Mouse (Mus musculus): ENCODE measurements at regions not wholly inside any gene's neighbourhood (a gene's known extent, or its start where the extent isn't known, plus 50 kb on each side); places are given as distances from the start of the nearest gene placed in this dataset.
A peak's percentile ranks its signal among the peaks of the same experiment; 100 is the strongest.

GRCm38 (mm10) chr9:47265946-47266490, 264.0 kb upstream of the Cadm1 start:
- DNase-seq (ENCODE audit: low spot score in 2 of 2), result peak; percentile 11 to 14

- DNase-seq (ENCODE audit: low spot score in 2 of 2), result no peak
These were observed 253.5 kb upstream of the Cadm1 start for GRCm38 (mm10) chr9:47276303-47277005.

- no peak for DNase-seq (ENCODE audit: low spot score in 2 of 2)
These were observed 250.6 kb upstream of the Cadm1 start for GRCm38 (mm10) chr9:47279410-47279809.

GRCm38 (mm10) chr9:47280146-47280545, 249.8 kb upstream of the Cadm1 start:
- no peak for DNase-seq (ENCODE audit: low spot score in 2 of 2)

GRCm38 (mm10) chr9:47280598-47280997, 249.4 kb upstream of the Cadm1 start:
- DNase-seq (ENCODE audit: low spot score in 2 of 2), result no peak

GRCm38 (mm10) chr9:47283746-47284455, 246.1 kb upstream of the Cadm1 start:
- no peak for DNase-seq (ENCODE audit: low spot score in 2 of 2)

GRCm38 (mm10) chr9:47286930-47287722, 242.8 kb upstream of the Cadm1 start:
- DNase-seq (ENCODE audit: low spot score in 2 of 2), result no peak

- DNase-seq (ENCODE audit: low spot score in 2 of 2), result no peak
These were observed 241.3 kb upstream of the Cadm1 start for GRCm38 (mm10) chr9:47288587-47289199.

GRCm38 (mm10) chr9:47300633-47301032, 229.3 kb upstream of the Cadm1 start:
- DNase-seq (ENCODE audit: low spot score in 2 of 2), result no peak

- no peak for DNase-seq (ENCODE audit: low spot score in 2 of 2)
These were observed 222.7 kb upstream of the Cadm1 start for GRCm38 (mm10) chr9:47307125-47307751.

GRCm38 (mm10) chr9:47307752-47308500, 222.0 kb upstream of the Cadm1 start:
- DNase-seq (ENCODE audit: low spot score in 2 of 2), result no peak

- DNase-seq (ENCODE audit: low spot score in 2 of 2), result no peak
These were observed 216.5 kb upstream of the Cadm1 start for GRCm38 (mm10) chr9:47313433-47313832.

GRCm38 (mm10) chr9:47314236-47314635, 215.7 kb upstream of the Cadm1 start:
- DNase-seq (ENCODE audit: low spot score in 2 of 2), result no peak

GRCm38 (mm10) chr9:47320345-47320744, 209.6 kb upstream of the Cadm1 start:
- DNase-seq (ENCODE audit: low spot score in 2 of 2), result no peak

- DNase-seq (ENCODE audit: low spot score in 2 of 2), result no peak
These were observed 208.7 kb upstream of the Cadm1 start for GRCm38 (mm10) chr9:47321106-47321789.

GRCm38 (mm10) chr9:47322293-47322692, 207.7 kb upstream of the Cadm1 start:
- DNase-seq (ENCODE audit: low spot score in 2 of 2), result no peak

GRCm38 (mm10) chr9:47323051-47323450, 206.9 kb upstream of the Cadm1 start:
- DNase-seq (ENCODE audit: low spot score in 2 of 2), result no peak

GRCm38 (mm10) chr9:47327575-47327974, 202.4 kb upstream of the Cadm1 start:
- no peak for DNase-seq (ENCODE audit: low spot score in 2 of 2)

GRCm38 (mm10) chr9:47332929-47333328, 197.0 kb upstream of the Cadm1 start:
- no peak for DNase-seq (ENCODE audit: low spot score in 2 of 2)

- DNase-seq (ENCODE audit: low spot score in 2 of 2), result no peak
These were observed 191.8 kb upstream of the Cadm1 start for GRCm38 (mm10) chr9:47338221-47338620.

Data from frontal cortex, postnatal 14 days (tissue).